Mouse (Mus musculus) splenic B cell, adult 2 months (primary cell): ENCODE results near the gene AC124108.1.

Experiments used
- DNase-seq: peaks from one replicate; pipeline ENCODE4 v3.0.0-alpha.2; 2011; ENCODE audit warnings: low read depth, low spot score
- H3K27me3 ChIP-seq: 2 replicates; pipeline ENCODE4 v1.6.1; 2012; ENCODE audit warnings: mild to moderate bottlenecking, low read length, moderate library complexity, mixed read lengths; ENCODE audit not compliant: control insufficient read depth, poor library complexity, insufficient read depth, severe bottlenecking
- H3K36me3 ChIP-seq: 2 replicates; pipeline ENCODE4 v1.6.1; 2012; ENCODE audit warnings: mild to moderate bottlenecking, low read length, moderate library complexity, mixed read lengths; ENCODE audit not compliant: control insufficient read depth, poor library complexity, insufficient read depth, severe bottlenecking

AC124108.1 gene

DNA sequence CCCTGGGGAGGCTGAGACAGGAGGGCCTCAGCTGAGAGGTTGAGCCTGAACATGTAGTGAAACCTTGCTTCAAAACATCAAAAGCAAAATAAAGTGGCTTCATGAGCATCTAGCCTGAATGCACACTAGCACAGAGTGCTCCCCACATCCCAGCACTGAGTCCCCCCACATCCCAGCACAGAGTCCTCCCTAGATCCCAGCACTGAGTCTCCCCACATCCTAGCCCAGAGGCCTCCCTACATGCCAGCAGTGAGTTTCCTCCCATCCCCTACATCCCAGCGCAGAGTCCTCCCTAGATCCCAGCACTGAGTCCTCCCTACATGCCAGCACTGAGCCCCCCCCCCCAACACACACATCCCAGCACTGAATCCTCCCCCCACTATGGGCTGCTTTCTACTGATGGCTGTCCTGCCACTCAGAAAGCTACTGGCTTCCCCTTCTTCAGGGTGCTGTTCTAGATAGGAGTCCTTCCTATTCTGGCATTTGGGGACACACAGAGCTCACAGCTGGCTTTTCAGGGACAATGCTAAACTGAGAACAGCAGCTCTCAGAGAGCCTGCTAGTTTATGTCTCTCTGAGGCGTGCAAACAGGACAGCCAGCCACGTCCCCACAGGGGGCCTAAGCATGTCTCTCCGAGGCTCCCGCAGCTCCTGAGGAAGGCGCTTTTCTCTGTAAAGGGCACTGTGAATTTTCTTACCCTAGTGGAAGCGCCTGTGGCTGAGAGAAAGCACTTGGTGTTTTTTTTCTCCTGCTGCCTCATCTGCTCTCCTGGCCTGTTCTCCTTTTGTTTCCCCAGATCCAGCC lies 40.4 kb downstream of the AC124108.1 start:
- Histone ChIP-seq H3K27me3 (peaks cover 4% of the 10 kb centered on the region; the same call in 1 of the 2 replicates), H3K36me3 (no peaks in the 10 kb centered on the region)
- no peak for DNase-seq

DNA sequence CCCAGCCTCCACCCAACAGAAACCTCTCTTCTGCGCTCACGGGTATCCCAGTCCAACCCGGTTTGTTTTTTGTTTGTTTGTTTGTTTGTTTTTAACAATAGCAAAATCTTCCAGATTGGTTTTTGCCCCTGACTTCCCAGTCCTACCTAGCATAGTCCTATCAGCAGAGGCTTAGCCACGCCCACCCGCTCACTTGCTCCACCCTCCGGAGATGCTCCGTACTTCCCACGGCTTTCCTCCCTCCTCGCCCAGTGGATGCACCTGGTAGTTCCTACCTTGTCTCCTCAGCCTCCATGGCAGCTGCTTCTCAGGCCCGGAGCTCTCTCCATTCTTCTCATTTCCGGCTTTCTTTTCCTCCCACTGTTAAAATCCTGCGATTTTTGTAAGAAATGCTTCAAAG lies 42.3 kb downstream of the AC124108.1 start:
- Histone ChIP-seq H3K36me3 (no peaks in the 10 kb centered on the region), H3K27me3 (peaks cover 4% of the 10 kb centered on the region; the same call in 1 of the 2 replicates)
- DNase-seq, result peak; percentile 19

DNA sequence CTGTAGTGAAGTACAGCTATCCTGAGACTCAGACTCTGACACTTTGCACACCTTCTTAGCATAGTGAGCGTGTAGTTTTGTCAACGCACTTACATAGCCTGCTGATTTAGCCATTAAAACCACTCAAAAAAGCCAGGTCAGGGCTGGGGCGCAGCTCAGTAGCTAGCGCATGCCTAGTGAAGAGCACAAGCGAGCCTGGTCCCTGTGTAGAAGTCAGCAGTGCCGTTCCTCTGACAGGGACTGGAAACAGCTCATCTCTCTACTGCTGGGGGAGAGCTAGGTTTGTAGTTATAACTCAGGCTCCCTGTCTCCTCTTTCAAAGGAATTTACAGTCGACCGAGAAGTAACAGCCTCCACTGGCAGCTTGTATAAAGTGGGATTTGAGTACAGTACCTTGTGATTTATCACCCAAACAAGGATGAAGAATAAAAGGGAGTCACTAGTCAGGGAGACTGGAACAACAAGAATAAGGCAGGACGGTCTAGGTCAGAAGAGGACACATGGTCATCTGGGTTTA lies 43.6 kb downstream of the AC124108.1 start:
- peaks cover 4% of the 10 kb centered on the region; the same call in 1 of the 2 replicates for H3K27me3 ChIP-seq
- no peak for DNase-seq

DNA sequence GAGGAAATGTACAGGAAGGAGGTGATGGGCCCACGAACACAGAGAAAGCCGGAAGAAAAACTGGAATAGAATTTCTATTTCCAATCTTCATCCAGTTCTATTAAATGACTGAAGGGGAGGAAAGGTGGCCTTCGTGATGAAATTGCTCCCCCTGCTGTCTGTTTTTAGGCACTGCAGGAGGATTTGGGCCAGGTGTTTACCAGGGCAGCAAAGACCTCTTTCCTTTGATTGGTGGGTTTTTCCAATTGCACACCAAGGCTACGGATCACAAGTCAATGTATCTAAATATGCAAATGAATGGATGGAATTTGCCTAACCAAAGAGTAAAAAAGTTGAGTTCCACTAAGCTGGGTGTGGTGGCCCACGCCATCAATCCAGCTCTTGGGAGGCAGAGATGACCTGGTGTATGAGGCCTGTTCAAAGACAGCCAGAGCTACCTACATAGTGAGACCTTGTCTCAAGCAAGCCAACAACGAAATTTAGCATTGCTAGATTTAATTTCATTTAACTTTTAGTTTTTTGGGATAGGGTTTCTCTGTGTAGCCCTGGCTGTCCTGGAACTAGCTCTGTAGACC lies 46.4 kb downstream of the AC124108.1 start:
- Histone ChIP-seq H3K27me3 (0 out of 2 replicates have a peak, but pooled peaks cover 1% of the 10 kb centered on the region), H3K36me3 (no peaks in the 10 kb centered on the region)
- DNase-seq, result peak; percentile 73

More for the DNA sequence above, 43.6 kb downstream of the AC124108.1 start:
- H3K36me3 ChIP-seq, result no peaks in the 10 kb centered on the region

DNA sequence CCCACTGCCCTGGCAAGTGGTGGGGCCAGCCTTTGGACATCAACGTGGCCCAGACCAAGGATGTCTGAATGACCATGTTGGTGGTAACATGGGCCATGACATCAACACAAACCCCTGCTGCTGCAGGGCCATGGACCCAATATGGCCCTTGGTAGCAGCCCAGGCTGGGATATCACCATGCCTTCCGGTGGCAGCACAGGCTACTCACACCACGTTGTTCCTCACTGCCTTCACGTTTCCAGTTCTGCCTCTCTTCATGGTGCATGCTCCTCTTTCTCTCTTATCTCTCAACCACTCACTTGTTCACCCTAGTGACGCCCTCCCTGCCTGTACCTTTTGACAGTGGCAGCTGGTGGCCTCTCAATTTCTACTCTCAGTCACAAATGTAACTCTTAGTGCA lies 53.8 kb downstream of the AC124108.1 start:
- H3K36me3 ChIP-seq, result no peaks in the 10 kb centered on the region
- H3K27me3 ChIP-seq, result no peaks in the 10 kb centered on the region
- DNase-seq, result no peak

DNA sequence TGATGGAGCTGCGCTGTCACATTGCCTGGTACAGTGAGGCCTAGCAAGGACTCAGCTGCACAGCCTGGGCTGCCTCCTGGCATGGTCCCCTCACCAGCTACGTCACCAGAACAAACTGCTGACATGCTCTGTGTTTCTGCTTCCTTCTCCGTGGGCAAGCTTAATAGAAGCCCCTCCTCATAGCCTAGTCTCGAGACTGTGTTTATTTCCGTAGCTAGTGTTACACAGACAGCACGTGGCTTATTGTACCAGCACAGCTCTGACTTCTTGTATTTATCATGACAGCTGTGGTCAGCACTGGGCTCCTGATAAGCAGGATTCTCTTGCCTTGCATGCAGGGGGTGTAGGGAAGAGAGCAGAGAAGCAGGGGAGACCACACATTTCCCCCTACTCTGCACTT lies 54.9 kb downstream of the AC124108.1 start:
- DNase-seq, result no peak
- no peaks in the 10 kb centered on the region for H3K36me3 ChIP-seq

DNA sequence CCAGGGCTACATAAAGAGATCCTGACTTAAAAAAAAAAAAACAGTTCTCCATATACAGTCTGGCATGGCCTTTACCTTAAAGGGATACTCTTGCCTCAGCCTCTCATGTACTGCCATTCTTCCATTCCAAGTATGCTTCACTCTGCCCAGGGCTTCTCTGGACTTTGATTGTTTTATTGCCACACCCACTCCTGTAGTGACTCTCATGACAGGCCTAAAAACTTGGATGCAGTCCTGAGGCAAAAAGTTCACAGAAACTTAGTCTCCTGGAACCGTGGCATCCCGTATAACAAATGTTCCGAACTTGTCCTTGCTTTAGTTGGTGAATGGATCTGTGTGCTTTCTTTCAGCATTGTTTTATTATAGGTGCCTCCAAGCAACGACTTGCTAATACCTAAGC lies 55.4 kb downstream of the AC124108.1 start:
- H3K27me3 ChIP-seq, result no peaks in the 10 kb centered on the region
- H3K36me3 ChIP-seq, result no peaks in the 10 kb centered on the region
- DNase-seq, result no peak

More for the DNA sequence above, 54.9 kb downstream of the AC124108.1 start:
- H3K27me3 ChIP-seq, result no peaks in the 10 kb centered on the region

DNA sequence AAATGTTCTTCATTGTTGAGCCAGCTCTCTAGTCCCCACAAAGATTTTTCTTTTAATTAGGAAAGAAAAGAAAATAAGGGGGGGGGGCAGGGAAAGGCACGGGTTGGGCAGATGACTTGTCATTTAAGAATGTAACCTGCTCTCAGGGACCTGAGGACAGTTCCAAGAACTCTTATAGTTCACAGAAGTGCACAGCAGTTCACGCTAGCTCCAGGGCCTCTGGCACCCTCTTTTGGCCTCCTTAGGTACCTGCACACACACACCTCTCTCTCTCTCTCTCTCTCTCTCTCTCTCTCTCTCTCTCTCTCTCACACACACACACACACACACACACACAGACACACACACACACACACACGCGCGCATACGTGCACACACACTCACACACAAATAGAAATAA lies 63.2 kb downstream of the AC124108.1 start:
- no peaks in the 10 kb centered on the region for H3K27me3 ChIP-seq

More for the DNA sequence above, 63.2 kb downstream of the AC124108.1 start:
- no peak for DNase-seq
- no peaks in the 10 kb centered on the region for H3K36me3 ChIP-seq
